Mouse (Mus musculus): ENCODE results near the gene Snap23. TPM values are rescaled to one million over a fixed set of nuclear protein-coding genes. Genes with fewer than 3 reads are reported as not detected.

Snap23 gene
- total RNA-seq, 2 experiments from 2014 or later, result 19.2 to 25.1 TPM

GRCm38 (mm10) chr2:120589759-120590158 lies 22.3 kb downstream of the Snap23 start:
- DNase-seq, result peak in 1 of 2 experiments; percentile 15

GRCm38 (mm10) chr2:120592227-120592626 lies 24.8 kb downstream of the Snap23 start:
- DNase-seq, result no peak

DNA sequence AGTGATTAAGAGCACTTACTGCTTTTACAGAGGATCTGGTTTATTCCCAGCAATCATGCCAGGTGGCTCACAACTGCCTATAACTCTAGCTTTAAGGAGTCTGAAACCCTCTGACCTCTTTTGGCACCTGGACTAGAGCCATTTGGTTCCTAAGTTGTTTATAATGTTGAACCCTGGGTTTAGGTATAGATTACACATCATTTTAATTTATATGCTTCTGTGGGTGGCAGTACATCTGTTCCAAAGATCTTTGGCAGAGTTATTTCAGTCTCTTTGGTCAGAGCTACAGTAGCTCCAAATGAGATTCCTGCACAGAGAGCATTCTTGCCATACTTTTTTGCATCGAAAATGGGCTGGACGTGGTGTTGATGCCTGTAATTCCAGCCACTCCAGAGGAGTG lies 30.3 kb downstream of the Snap23 start:
- no peak for DNase-seq

GRCm38 (mm10) chr2:120599506-120599905 lies 32.0 kb downstream of the Snap23 start:
- no peak for DNase-seq

DNA sequence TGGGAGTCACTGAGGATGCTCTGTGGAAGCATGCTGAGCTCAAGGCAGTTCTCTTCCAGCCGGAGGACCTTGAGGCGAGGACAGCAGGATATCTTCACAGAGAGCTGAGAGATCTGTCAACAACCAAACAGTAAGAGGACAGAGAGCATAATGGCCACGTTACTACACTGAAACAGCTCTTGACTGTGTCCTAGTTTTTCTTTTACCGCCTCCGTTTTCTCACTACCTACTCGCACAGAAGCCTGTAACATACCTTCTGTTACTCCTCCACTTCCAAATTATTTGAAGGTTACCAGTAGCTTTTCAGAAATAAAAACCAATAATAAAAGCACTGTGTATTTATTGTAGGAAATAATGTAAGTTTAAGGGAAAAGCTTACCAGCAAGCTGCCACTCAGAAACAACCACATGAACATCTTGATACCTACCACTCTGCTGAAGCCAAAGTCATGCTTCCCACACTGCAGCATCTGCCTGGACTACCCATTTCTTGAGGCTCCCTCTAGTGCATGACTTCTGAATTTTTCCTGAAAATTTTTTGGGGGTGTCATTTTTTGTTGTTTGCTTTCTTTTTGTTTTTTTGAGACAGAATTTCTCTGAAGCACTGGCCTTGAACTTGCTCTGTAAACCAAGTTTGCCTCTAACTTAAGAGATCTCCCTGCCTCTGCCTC lies 38.7 kb downstream of the Snap23 start:
- DNase-seq, result no peak

GRCm38 (mm10) chr2:120608830-120609723 lies 41.6 kb downstream of the Snap23 start, which contains the start of the genes Haus2 and Lrrc57:
Gene Haus2, plus strand, starts transcription at chr2:120609383.
Gene Lrrc57, minus strand, starts transcription at chr2:120609520.
- DNase-seq, result peak; percentile 90

DNA sequence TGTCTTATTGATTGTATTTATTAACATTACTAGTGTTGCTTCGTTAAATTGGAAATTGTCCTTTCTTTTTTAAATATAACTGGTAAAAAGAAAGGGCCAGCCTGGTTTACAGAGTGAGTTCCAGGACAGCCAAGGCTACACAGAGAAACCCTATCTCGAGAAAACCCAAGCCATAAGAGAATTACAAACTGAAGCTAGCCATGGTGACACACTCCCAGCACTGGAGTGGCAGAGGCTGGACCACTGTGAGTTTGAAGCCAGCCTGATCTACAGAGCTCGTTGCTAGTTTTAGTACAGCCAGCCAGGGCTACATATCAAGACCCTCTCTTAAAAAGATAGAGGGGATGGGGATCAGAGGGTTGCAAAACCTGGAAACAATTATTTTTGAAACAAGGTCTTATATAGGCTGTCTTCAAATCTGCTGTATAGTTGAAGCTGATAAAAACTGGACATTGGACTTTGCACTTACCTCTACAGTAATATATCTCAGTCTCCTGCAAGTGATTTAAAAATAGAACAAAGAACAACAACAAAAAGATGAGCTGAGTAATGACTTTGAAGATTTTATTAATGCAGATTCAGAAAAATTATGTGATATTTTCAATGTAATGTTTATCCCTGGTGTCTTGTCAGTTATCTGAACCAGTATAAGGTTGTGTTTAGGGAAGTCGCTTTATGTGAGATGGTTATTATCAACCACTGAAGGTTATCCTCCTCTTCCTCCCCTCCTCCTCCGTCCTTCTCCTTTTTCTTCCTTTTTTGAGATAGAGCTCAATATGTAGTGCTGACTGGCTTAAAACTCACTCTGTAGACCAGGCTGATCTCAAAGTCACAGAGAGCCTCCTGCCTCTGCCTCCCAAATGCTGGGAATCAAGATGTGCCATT lies 49.0 kb downstream of the Snap23 start:
- DNase-seq, result no peak

GRCm38 (mm10) chr2:120619538-120619937 lies 52.1 kb downstream of the Snap23 start:
- DNase-seq, result no peak

DNA sequence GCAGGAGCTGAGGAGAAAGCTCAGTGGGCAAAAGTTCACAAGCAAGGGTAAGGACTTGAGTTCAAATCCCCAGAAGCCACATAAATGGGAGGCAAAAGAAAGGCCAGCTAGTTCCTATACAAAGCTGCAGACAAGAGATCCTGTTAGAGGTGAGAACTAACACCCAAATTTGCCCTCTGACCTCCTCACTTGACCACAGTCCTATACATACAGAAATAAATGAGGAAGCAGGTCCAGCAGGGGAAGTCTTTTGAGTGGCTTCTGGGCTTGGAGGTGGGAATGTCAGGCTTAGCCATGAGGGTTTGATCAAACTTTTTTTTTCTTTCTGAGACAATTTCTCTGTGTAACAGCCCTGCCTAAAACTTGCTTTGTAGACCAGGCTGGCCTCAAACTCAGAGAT lies 55.4 kb downstream of the Snap23 start:
- no peak for DNase-seq

DNA sequence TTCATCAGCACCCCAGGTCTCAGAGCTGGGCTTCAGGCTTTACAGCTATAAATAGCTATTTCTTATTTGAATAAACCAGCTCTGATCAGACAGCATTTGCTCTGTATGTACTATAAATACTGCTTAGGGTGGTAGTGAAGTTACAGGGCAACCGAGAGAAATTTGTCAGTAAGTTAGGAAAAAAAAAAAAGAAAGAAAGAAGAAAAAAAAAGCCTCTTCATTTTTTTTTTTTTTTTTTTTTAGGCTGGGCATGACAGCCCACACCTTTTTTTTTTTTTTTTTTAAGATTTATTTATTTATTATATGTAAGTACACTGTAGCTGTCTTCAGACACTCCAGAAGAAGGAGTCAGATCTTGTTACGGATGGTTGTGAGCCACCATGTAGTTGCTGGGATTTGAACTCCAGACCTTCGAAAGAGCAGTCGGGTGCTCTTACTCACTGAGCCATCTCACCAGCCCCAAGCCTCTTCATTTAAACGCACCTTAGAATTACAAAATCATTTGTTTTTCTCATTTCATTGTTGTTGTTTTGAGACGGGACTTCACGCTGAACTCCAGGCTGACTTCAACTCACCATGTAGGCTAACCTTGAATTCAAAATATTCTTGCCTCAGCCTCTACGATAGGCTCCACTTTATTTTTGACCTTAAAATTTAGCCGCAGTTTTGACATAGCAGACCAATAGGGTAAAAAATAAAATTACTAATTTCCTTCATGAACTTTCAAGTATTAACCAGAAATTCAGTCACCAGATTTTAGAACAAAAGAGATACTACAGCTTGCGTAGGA lies 60.8 kb downstream of the Snap23 start:
- DNase-seq, result no peak

GRCm38 (mm10) chr2:120628886-120629735 lies 61.6 kb downstream of the Snap23 start, which contains the start of gene Stard9:
Gene Stard9, plus strand, starts transcription at chr2:120629121.
- DNase-seq, result peak; percentile 95 to 97

DNA sequence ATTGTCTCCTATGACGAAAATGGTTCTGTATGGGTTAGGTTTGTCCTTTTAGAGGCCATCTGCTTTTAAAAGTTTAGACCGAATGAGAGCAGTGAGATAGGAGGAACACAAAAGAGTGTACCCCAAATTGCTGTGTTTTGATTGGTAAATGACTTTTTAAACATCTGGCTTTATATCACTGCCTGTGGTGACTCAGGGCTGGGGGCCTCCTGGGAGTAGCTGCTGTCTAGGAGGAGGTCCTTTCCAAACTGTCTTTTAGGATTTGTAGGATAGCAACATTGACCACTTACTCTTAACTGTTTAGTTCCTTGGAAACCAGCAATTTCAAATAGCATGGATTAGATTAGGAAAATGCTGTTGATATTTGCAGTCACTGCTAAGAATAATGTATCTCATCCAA lies 62.8 kb downstream of the Snap23 start:
- DNase-seq, result no peak

DNA sequence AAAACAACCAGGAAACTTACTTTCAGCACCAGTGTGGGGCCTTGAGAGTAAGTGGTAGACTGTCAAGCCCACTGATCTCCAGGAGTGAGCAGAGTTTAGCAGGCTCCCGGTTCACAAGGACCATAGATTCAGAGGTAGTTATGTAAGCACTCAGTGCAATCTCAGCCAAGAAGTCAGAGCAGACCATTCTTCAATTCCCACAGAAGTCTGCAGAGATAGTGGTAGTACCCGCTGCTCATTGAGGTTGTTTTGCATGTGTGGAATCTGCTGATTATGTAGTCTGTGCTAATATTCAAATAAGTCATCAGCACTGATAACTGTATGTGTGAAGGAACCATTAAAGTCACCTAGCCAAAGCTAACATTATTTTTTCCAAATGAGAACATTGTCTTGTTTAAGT lies 63.2 kb downstream of the Snap23 start:
- no peak for DNase-seq

DNA sequence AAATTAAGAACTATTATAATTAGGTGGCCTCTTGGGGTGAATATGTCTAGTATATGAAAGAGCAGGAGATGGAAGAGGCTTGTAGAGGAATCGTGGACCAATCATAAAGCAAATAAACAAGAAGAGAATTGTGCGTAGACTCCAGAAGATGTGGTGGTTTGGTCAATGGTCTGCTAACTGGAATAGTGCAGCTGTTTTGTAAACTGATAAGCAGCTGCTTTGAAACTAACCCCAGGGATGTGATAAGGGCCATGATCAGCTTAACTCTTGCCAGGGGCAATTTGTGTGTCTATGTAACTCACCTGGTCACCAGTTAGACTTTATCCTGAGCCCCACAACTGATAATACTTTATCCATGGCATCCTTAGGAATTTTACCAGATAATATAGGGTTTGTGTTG lies 64.0 kb downstream of the Snap23 start:
- DNase-seq, result no peak

GRCm38 (mm10) chr2:120631957-120632356 lies 64.5 kb downstream of the Snap23 start:
- no peak for DNase-seq

DNA sequence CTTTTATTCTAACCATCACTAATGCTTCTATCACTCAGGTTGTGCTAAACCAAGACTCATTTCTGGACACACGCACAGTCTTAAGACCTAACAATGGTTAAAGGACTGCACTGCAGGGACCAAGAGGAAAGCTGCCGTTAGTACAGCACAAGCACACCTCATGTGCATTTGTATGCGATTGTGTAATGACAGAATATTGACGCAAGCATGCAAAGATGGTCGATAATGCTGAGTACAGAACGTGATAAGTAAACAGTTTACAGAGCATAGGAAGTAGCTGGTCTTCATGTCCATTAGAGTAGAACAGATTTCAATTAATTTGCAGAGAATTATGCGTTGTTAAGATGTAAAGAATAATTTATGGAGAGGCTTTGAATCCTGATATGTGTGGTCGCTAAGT lies 73.4 kb downstream of the Snap23 start:
- no peak for DNase-seq

GRCm38 (mm10) chr2:120643836-120644235 lies 76.4 kb downstream of the Snap23 start:
- no peak for DNase-seq

DNA sequence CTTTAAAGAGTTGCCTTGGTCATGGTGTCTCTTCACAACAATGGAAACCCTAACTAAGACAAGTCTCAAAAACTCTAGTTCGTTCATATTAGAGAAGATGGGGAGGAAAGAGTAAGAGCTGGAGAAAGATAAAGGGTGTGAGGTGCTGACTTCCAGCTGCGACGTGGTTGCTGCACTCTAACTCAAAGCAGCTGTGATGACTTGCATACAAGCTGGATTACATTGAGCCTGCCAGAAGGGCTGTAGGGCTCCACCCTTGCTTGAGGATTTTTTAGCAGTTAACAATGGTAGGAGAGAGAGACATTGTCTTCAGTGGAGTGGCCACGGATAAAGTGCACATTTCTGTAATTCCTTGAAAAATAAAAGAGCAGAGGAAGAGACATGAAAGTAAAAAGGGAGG lies 79.3 kb downstream of the Snap23 start:
- DNase-seq, result no peak

All from layer of hippocampus, postnatal 36 days (tissue).